Mouse (Mus musculus): ENCODE measurements around the gene 3100002H09Rik.

DNA sequence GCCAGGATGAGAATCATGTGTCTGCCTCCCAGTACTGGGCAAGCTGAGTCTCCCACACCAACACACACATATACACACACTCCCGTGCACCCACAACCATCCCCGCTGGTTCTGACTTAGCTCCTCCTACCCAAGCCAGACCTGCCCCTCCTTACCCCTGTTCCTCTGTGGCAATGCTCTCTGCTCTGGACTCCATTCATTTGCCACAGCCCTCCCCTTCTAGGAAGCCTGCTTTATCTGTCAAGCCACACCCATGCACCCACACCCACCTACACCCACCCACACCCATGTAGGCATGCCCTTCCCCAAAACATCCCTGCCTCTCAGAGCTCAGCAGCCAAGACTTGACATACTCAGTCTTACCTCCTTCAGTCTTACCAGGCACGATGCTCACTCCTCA, 4.4 kb downstream of the 3100002H09Rik start:
- TF ChIP-seq CTCF (IDR thresholded peaks at IDR 0.05; ENCODE audit: low read depth, low read length) (no peak), POLR2AphosphoS5 (IDR thresholded peaks at IDR 0.05; ENCODE audit: insufficient replicate concordance, low read depth, low read length) (no peak)
